In the genomic region with DNA sequence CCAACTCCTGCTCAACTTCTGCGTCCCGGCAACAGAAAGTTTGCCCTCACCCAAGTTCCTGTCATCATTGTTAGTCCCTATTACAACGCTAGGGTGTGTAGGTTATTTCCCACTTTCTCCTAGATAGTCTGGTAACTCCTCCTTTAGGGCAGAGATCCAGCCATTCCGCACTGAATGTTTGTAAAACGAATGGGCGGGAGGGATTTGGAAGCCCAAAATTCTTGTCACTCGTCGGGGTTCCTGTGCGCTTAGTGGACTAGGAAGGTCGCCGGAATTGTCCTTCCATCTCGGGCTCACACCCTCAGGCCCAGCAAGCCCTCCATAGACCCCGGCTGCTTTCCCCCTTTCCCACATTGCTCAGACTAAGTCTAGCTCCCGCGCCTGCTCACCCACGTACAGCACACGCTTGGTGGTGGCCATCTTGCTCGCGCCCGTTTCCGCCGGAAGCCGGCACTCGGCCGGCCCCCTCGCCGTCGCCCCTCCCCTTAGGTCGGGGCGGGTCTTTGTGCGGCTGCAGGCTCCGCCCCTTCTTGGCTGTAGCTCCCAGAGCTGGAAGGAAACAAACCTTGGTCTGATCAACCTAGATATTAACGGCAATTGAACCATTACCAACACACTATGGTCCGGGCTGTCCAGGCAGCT, we compare ENCODE assay signal across 7 mouse cellular contexts. TPM values are rescaled to one million over a fixed set of nuclear protein-coding genes. Genes with fewer than 3 reads are reported as not detected.
A peak's percentile ranks its signal among the peaks of the same experiment; 100 is the strongest.
DNase-seq lines count a peak whose midpoint lies in the region; ATAC-seq lines count a peak whose summit lies in the region.

A gene (minus strand): TSS at position 439 of the 642 bp plus-strand sequence.

- intact Hi-C loops in gastrocnemius, postnatal 14 days (cut with DNase I; ENCODE audit: low total_unique reads), result no loop called here
- intact Hi-C loops in left cerebral cortex, postnatal 36 days (cut with DNase I), result no loop called here

- H3K36me3 ChIP-seq in midbrain, embryonic 11.5 days (ENCODE audit: control insufficient read depth, insufficient read depth, low read length), result peaks cover 5% of the 10 kb centered on the region

- peak; percentile 99 for ATAC-seq in inflammation-experienced regulatory T-cells, adult 6 months
- peak; percentile 97 for ATAC-seq in midbrain, embryonic 11.5 days (ENCODE audit: low FRiP score)

- peak; percentile 73 to 75 for DNase-seq in adrenal gland, adult 18-20 months (ENCODE audit: low spot score in 2 of 2)
- DNase-seq in embryo, embryonic 10.5 days (ENCODE audit: low spot score), result peak; percentile 93
- peak; percentile 84 for DNase-seq in gastrocnemius, postnatal 14 days
- peak; percentile 72 to 76 for DNase-seq in left cerebral cortex, postnatal 36 days (ENCODE audit: low spot score in 2 of 2)
- DNase-seq in midbrain, embryonic 11.5 days (ENCODE audit: low spot score, missing footprints), result peak; percentile 98
- peak; percentile 81 for DNase-seq in skeletal muscle tissue, adult 2 months (ENCODE audit: low read depth, low spot score)

- peak within 1 kb of the TSS; percentile 78 for H3K4me3 ChIP-seq in midbrain, embryonic 11.5 days (ENCODE audit: low read depth, low read length)

- peaks cover 11% of the 10 kb centered on the region for H3K4me1 ChIP-seq in midbrain, embryonic 11.5 days (ENCODE audit: control insufficient read depth, insufficient read depth, low read length)

- no peaks in the 10 kb centered on the region for H3K9me3 ChIP-seq in midbrain, embryonic 11.5 days (ENCODE audit: control insufficient read depth, low read length)

- peak within 1 kb of the TSS; percentile 63 for H3K27ac ChIP-seq in midbrain, embryonic 11.5 days (ENCODE audit: low read depth, low read length)

- H3K9ac ChIP-seq in midbrain, embryonic 11.5 days (ENCODE audit: low read length), result peak within 1 kb of the TSS; percentile 76

- H3K4me2 ChIP-seq in midbrain, embryonic 11.5 days, result peak within 1 kb of the TSS; percentile 89

- no peaks in the 10 kb centered on the region for H3K27me3 ChIP-seq in midbrain, embryonic 11.5 days (ENCODE audit: control insufficient read depth, insufficient read depth, low read length)

- WGBS in midbrain, embryonic 11.5 days, result 1% methylated on average over 34 of the region's 34 CpGs

RNA-seq across cellular contexts. Expression of the gene that starts here (rescaled TPM):
- total RNA-seq in adrenal gland, adult 18-20 months (2021), result 10 to 100 TPM; 47.4 to 53.0 TPM
- total RNA-seq in gastrocnemius, postnatal 14 days (2021), result 10 to 100 TPM; 16.2 to 18.8 TPM
- 100 to 1,000 TPM in 1 of 3 experiments, 10 to 100 TPM in 2; 68.9 to 105 (median 92.0) TPM for polyA plus RNA-seq in inflammation-experienced regulatory T-cells, adult 6 months (2017; shearing (Covaris generic))
- total RNA-seq in left cerebral cortex, postnatal 36 days (2021), result 10 to 100 TPM; 16.4 to 23.4 TPM
- 119 and 126 TPM in 2 replicates for polyA plus RNA-seq in midbrain, embryonic 11.5 days (2014; fragmentation: Nextera tagmentation; extraction: Ambion mirVana)

Comparison
In these comparisons a context has a peak if more than half of its experiments do, and no peak if none do; other contexts are left out.
1. Peak in every context shown above with its lines: DNase-seq, ATAC-seq, H3K4me3 ChIP-seq and H3K27ac ChIP-seq.